Mouse (Mus musculus) liver, postnatal 0 days (tissue): Measurements from ENCODE around the gene P2ry14. TPM values are rescaled to one million over a fixed set of nuclear protein-coding genes. Genes with fewer than 3 reads are reported as not detected.

Experiments
- ATAC-seq: fragments of 200-750 bp; cut with Nextera tagmentation; 2 replicates; pipeline ENCODE4 v1.8.0; 2017; ENCODE audit warnings: mild to moderate bottlenecking, moderate library complexity
- DNase-seq: peaks from one replicate; pipeline ENCODE4 v3.0.0-alpha.2; 2016
- H3K27ac ChIP-seq: fragments of 300-500 bp; sonication (generic); 2 replicates; pipeline ENCODE4 v1.5.1; 2014; ENCODE audit warnings: antibody characterized with exemption, moderate library complexity, mild to moderate bottlenecking, low read depth
- H3K27me3 ChIP-seq: fragments of 300-500 bp; sonication (generic); 2 replicates; pipeline ENCODE4 v1.6.1; 2014; ENCODE audit warnings: low read length, control low read depth, mixed read lengths; ENCODE audit not compliant: insufficient read depth
- H3K36me3 ChIP-seq: fragments of 300-500 bp; sonication (generic); replicated peaks from 2 replicates; pipeline ENCODE4 v1.6.1; 2014; ENCODE audit warnings: mild to moderate bottlenecking, control low read depth, low read length, moderate library complexity, mixed read lengths; ENCODE audit not compliant: insufficient read depth
- H3K4me1 ChIP-seq: fragments of 300-500 bp; sonication (generic); 2 replicates; pipeline ENCODE4 v1.6.1; 2014; ENCODE audit warnings: antibody characterized with exemption, mild to moderate bottlenecking, control low read depth; ENCODE audit not compliant: insufficient read depth
- H3K4me2 ChIP-seq: fragments of 300-500 bp; sonication (generic); 2 replicates; pipeline ENCODE4 v1.6.1; 2014; ENCODE audit warnings: low read depth, mild to moderate bottlenecking, low read length, moderate library complexity, mixed read lengths
- H3K4me3 ChIP-seq: fragments of 300-500 bp; sonication (generic); 2 replicates; pipeline ENCODE4 v1.5.1; 2014; ENCODE audit warnings: low read depth, low read length
- H3K9ac ChIP-seq: fragments of 300-500 bp; sonication (generic); replicated peaks from 2 replicates; pipeline ENCODE4 v1.6.1; 2014; ENCODE audit warnings: mild to moderate bottlenecking, moderate library complexity
- H3K9me3 ChIP-seq: fragments of 300-500 bp; sonication (generic); 2 replicates; pipeline ENCODE4 v1.6.1; 2016; ENCODE audit warnings: mild to moderate bottlenecking, control low read depth, low read length, mixed read lengths
- CTCF ChIP-seq: sonication (generic); IDR thresholded peaks from 2 replicates; pipeline ENCODE4 v1.5.1; 2016; ENCODE audit warnings: antibody characterized with exemption, low read depth
- EP300 ChIP-seq: IDR thresholded peaks from 2 replicates; pipeline ENCODE4 v1.6.1; 2016; ENCODE audit warnings: antibody characterized with exemption, low read depth, mild to moderate bottlenecking
- WGBS: fragments of 180-500 bp; shearing (Covaris S2); extraction: QIAGEN DNeasy Blood & Tissue Kit; methylation state at CpG from one replicate; pipeline ENCODE4 v1.1.7; 2014; ENCODE audit not compliant: insufficient replicate concordance; 5-methylcytosine and 5-hydroxymethylcytosine counted together
- polyA plus RNA-seq: library from polyadenylated mRNA; unstranded; fragments of >200 nt; fragmentation: Nextera tagmentation; extraction: Ambion mirVana; gene quantifications from 2 replicates; pipeline ENCODE4 v1.2.1, GENCODE M21; 2015

Gene P2ry14
- polyA plus RNA-seq, 1 experiment from 2014 or later, result 9.4 TPM

- Histone ChIP-seq H3K4me1 (no peaks in the 10 kb centered on the region), H3K9me3 (no peaks in the 10 kb centered on the region), H3K4me3 (no peak overlapping the region), H3K9ac (no peak overlapping the region), H3K4me2 (no peak overlapping the region), H3K36me3 (no peaks in the 10 kb centered on the region), H3K27ac (no peak overlapping the region), H3K27me3 (no peaks in the 10 kb centered on the region)
- no peak for DNase-seq
- ATAC-seq, result no peak
- WGBS, result 83% methylated on average over 11 of the region's 11 CpGs
- no peak for TF ChIP-seq CTCF
- no peak for TF ChIP-seq EP300
These were observed 60.7 kb downstream of the P2ry14 start for GRCm38 (mm10) chr3:59092702-59093101.

- peak; percentile 49 for DNase-seq
- Histone ChIP-seq H3K27me3 (no peaks in the 10 kb centered on the region), H3K9ac (no peak overlapping the region), H3K4me2 (peak overlapping the region; percentile 18; the same call in 1 of the 2 replicates), H3K27ac (no peak overlapping the region), H3K4me3 (no peak overlapping the region), H3K9me3 (no peaks in the 10 kb centered on the region), H3K4me1 (peaks cover 3% of the 10 kb centered on the region), H3K36me3 (no peaks in the 10 kb centered on the region)
- peak; percentile 64 for ATAC-seq
- WGBS, result 16% methylated on average over 7 of the region's 7 CpGs
- no peak for TF ChIP-seq EP300
These were observed 72.5 kb downstream of the P2ry14 start for GRCm38 (mm10) chr3:59080919-59081318.

DNA sequence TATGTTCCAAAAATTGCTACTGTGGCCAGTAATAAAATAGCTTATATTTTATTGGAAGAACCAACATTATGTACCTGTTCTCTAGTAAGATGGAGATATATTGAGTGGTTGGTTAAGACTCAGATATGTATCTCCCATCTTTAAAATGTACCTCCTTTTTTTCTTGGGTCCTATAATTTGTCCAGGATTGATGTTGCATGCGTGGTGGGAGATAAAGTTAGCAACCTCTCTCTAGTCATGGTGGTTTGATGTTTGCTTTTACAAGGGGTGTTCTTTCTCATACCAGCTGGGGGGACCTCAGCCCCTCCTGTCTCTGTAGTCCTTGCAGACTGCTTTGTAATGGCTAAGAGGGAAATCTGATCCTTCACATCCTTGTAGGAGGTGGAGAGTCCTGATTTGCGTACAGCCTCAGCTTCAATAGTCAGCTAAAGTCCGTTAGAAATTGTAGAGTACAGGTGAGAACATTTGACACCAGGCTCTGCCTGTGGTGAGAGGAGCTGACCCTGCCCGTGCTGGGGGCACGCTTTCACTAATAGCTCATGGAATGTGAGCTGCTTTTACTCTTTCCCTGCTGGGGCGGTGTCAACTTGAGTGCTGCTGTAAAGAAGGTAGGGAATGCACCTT, 73.0 kb downstream of the P2ry14 start:
- 46% methylated on average over 6 of the region's 6 CpGs for WGBS
- ATAC-seq (no peak), DNase-seq (no peak)
- H3K27ac ChIP-seq, result no peak overlapping the region
- no peaks in the 10 kb centered on the region for H3K9me3 ChIP-seq
- H3K27me3 ChIP-seq, result no peaks in the 10 kb centered on the region
- H3K36me3 ChIP-seq, result no peaks in the 10 kb centered on the region
- H3K9ac ChIP-seq, result no peak overlapping the region
- no peak overlapping the region for H3K4me2 ChIP-seq
- H3K4me3 ChIP-seq, result no peak overlapping the region
- peaks cover 3% of the 10 kb centered on the region for H3K4me1 ChIP-seq
- TF ChIP-seq CTCF, result no peak
- no peak for TF ChIP-seq EP300

- H3K27me3 ChIP-seq, result no peaks in the 10 kb centered on the region
- peaks cover 3% of the 10 kb centered on the region for H3K4me1 ChIP-seq
- 18% methylated on average over 4 of the region's 4 CpGs for WGBS
- TF ChIP-seq CTCF, result peak; percentile 94
- TF ChIP-seq EP300, result no peak
- DNase-seq, result peak; percentile 57
- no peak overlapping the region for H3K27ac ChIP-seq
- H3K4me3 ChIP-seq, result no peak overlapping the region
- H3K4me2 ChIP-seq, result no peak overlapping the region
- no peaks in the 10 kb centered on the region for H3K36me3 ChIP-seq
- no peaks in the 10 kb centered on the region for H3K9me3 ChIP-seq
- ATAC-seq, result peak; percentile 76
- H3K9ac ChIP-seq, result no peak overlapping the region
These were observed 74.1 kb downstream of the P2ry14 start for GRCm38 (mm10) chr3:59079327-59079726.

DNA sequence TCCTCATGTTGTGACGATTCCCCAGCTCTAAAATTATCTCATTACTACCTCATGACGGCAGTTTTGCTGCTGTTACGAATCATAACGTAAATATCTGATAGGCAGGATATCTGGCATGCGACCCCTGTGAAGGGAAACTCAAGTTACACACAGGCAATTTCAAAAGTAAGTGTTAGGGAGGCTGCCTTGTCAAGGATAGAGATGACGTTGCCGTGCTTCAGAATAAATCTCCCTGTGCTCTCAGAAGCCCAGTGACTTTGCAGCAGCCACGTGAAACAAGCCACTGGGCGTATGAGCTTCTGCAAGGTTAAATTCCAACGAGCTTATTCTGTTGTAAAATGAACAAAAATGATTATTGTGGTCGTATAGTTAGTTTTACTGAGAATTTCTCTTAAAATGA, 74.8 kb downstream of the P2ry14 start:
- no peaks in the 10 kb centered on the region for H3K36me3 ChIP-seq
- WGBS, result 74% methylated on average over 11 of the region's 11 CpGs
- no peak overlapping the region for H3K9ac ChIP-seq
- H3K4me2 ChIP-seq, result no peak overlapping the region
- no peak for DNase-seq
- no peaks in the 10 kb centered on the region for H3K27me3 ChIP-seq
- H3K9me3 ChIP-seq, result no peaks in the 10 kb centered on the region
- no peak overlapping the region for H3K27ac ChIP-seq
- TF ChIP-seq EP300, result no peak
- TF ChIP-seq CTCF, result no peak
- H3K4me3 ChIP-seq, result no peak overlapping the region
- no peak for ATAC-seq
- H3K4me1 ChIP-seq, result peaks cover 3% of the 10 kb centered on the region

- DNase-seq (no peak), ATAC-seq (no peak)
- H3K9ac ChIP-seq, result no peak overlapping the region
- no peak overlapping the region for H3K27ac ChIP-seq
- no peak overlapping the region for H3K4me2 ChIP-seq
- TF ChIP-seq CTCF (peak; percentile 59), EP300 (no peak)
- 32% methylated on average over 4 of the region's 4 CpGs for WGBS
- H3K36me3 ChIP-seq, result no peaks in the 10 kb centered on the region
- no peaks in the 10 kb centered on the region for H3K9me3 ChIP-seq
- H3K4me1 ChIP-seq, result peaks cover 3% of the 10 kb centered on the region
- no peak overlapping the region for H3K4me3 ChIP-seq
- no peaks in the 10 kb centered on the region for H3K27me3 ChIP-seq
These were observed 76.1 kb downstream of the P2ry14 start for GRCm38 (mm10) chr3:59077278-59077677.
